Mouse (Mus musculus) brain, adult 10 weeks (tissue): Measurements from ENCODE around the gene Ddx51. TPM values are rescaled to one million over a fixed set of nuclear protein-coding genes. Genes with fewer than 3 reads are reported as not detected.

Experiments used
- polyA plus RNA-seq: library from polyadenylated mRNA; stranded (reverse); fragments of 350-450 nt; fragmentation: Illumina TruSeq; extraction: RNeasy Lipid Tissue Mini Kit (QIAGEN cat#74804); gene quantifications from one replicate; pipeline ENCODE4 v1.2.3, GENCODE M21; 2015; ENCODE audit warnings: low read depth, low replicate concordance

Gene Ddx51
- polyA plus RNA-seq, result 17.8 TPM

GRCm38 (mm10) chr5:110652719-110653648, at the start of gene Ddx51, which contains the start of gene Noc4l:
TSS of gene Ddx51 (plus strand) at chr5:110653451.
TSS of gene Noc4l (minus strand) at chr5:110653417.

Other genes with a start within 250 kb of the Ddx51 start
- 38.1 TPM for gene Fbrsl1, start 204.9 kb upstream of the Ddx51 start, polyA plus RNA-seq
- 94.1 TPM for gene Galnt9, start 109.1 kb upstream of the Ddx51 start, polyA plus RNA-seq
- gene Noc4l, start within 50 bp of the Ddx51 start, polyA plus RNA-seq, result 21.3 TPM
- gene Ep400, start 117.3 kb downstream of the Ddx51 start, polyA plus RNA-seq, result 22.2 TPM
- gene Pus1, start 127.2 kb downstream of the Ddx51 start, polyA plus RNA-seq, result 15.4 TPM
- 43.7 TPM for gene Ulk1, start 156.6 kb downstream of the Ddx51 start, polyA plus RNA-seq
- gene Hscb, start 186.3 kb downstream of the Ddx51 start, polyA plus RNA-seq, result 14.2 TPM
- gene Chek2, start 186.5 kb downstream of the Ddx51 start, polyA plus RNA-seq, result 1.8 TPM
- gene Ttc28, start 226.4 kb downstream of the Ddx51 start, polyA plus RNA-seq, result 3.6 TPM